Mouse (Mus musculus) G1E (cell line): ENCODE data around the gene Polr3gl.

ENCODE experiments used
- CTCF ChIP-seq: IDR thresholded peaks from 2 replicates; pipeline ENCODE4 v1.5.1; 2012; ENCODE audit warnings: low read depth, low read length, inconsistent platforms, mixed read lengths
- GATA1 ChIP-seq: IDR thresholded peaks from 2 replicates; pipeline ENCODE4 v1.6.1; 2012; ENCODE audit warnings: borderline replicate concordance, low read length, inconsistent platforms, mixed read lengths
- TAL1 ChIP-seq: conservative IDR thresholded peaks from 2 replicates; pipeline ENCODE4 v1.6.1; 2012; ENCODE audit warnings: low read depth, low read length, inconsistent platforms, mixed read lengths

- TF ChIP-seq CTCF, result no peak
- TF ChIP-seq TAL1, result no peak
- TF ChIP-seq GATA1, result no peak
These were observed 5.4 kb upstream of the Polr3gl start for GRCm38 (mm10) chr3:96599411-96599810.
